In genomic region chr1:36800379-36801011, GRCm38 (mm10) we compare ENCODE assay signal across 29 mouse cellular contexts. TPM values are rescaled to one million over a fixed set of nuclear protein-coding genes. Genes with fewer than 3 reads are reported as not detected.
DNase-seq lines count a peak whose midpoint lies in the region; ATAC-seq and TF ChIP-seq lines count a peak whose summit lies in the region.
"Had no signal": no experiment of that assay in that cellular context is flagged by ENCODE, and none has a peak within 500 bp of the region (broad histone marks: within the 10 kb centered on the region; RNA-seq: fewer than 3 reads in every experiment).

No protein-coding gene starts in this region.

- peak; percentile 22 for DNase-seq in forebrain, postnatal 0 days
- DNase-seq in forebrain, embryonic 14.5 days (ENCODE audit: low spot score), result no peak
- DNase-seq in lung, embryonic 14.5 days, result peak; percentile 35
- no peak for DNase-seq in lung, postnatal 36 days
- DNase-seq in lung, postnatal 0 days (ENCODE audit: low spot score), result peak; percentile 28
- DNase-seq in lung, postnatal 14 days, result no peak
- DNase-seq in telencephalon, adult 2 months (ENCODE audit: low read depth, low spot score), result peak; percentile 69
- DNase-seq: adrenal gland, postnatal 10 days; adrenal gland, postnatal 36 days; cerebellum, adult 11-12 months; cerebellum, adult 9-10 months; cerebellum, postnatal 14 days; gastrocnemius, postnatal 10 days; gastrocnemius, postnatal 36 days; heart, adult 2 months; heart, postnatal 14 days; heart, postnatal 4 days had no signal

- no peaks in the 10 kb centered on the region for H3K9me3 ChIP-seq in forebrain, postnatal 0 days (ENCODE audit: low read length)
- no peaks in the 10 kb centered on the region for H3K9me3 ChIP-seq in forebrain, embryonic 14.5 days (replicated peaks; ENCODE audit: control insufficient read depth, low read length)
- H3K9me3 ChIP-seq in lung, embryonic 14.5 days (ENCODE audit: low read depth, low read length), result no peaks in the 10 kb centered on the region
- H3K9me3 ChIP-seq in lung, postnatal 0 days (ENCODE audit: low read length), result no peaks in the 10 kb centered on the region
- H3K9me3 ChIP-seq: embryonic facial prominence, embryonic 12.5 days; embryonic facial prominence, embryonic 15.5 days; forebrain, embryonic 15.5 days; G1E; heart, embryonic 10.5 days; heart, embryonic 13.5 days had no signal

- peaks cover 78% of the 10 kb centered on the region for H3K36me3 ChIP-seq in forebrain, postnatal 0 days (ENCODE audit: insufficient read depth)
- H3K36me3 ChIP-seq in forebrain, embryonic 14.5 days (ENCODE audit: control insufficient read depth, insufficient read depth, low read length), result peaks cover 89% of the 10 kb centered on the region
- peaks cover 83% of the 10 kb centered on the region for H3K36me3 ChIP-seq in lung, embryonic 14.5 days (ENCODE audit: insufficient read depth)
- peaks cover 59% of the 10 kb centered on the region for H3K36me3 ChIP-seq in lung, postnatal 0 days (ENCODE audit: insufficient read depth, low read length)

- no peaks in the 10 kb centered on the region for H3K27me3 ChIP-seq in forebrain, postnatal 0 days (ENCODE audit: insufficient read depth, low read length)
- H3K27me3 ChIP-seq in forebrain, embryonic 14.5 days (replicated peaks; ENCODE audit: control insufficient read depth, insufficient read depth, low read length), result no peaks in the 10 kb centered on the region
- H3K27me3 ChIP-seq in lung, embryonic 14.5 days (ENCODE audit: insufficient read depth, low read length), result no peaks in the 10 kb centered on the region
- H3K27me3 ChIP-seq in lung, postnatal 0 days (replicated peaks; ENCODE audit: insufficient read depth, low read length), result no peaks in the 10 kb centered on the region
- H3K27me3 ChIP-seq: CH12.LX; embryonic facial prominence, embryonic 12.5 days; embryonic facial prominence, embryonic 15.5 days; forebrain, embryonic 15.5 days; heart, embryonic 13.5 days; Patski had no signal

- peak; percentile 38; the same call in 1 of the 2 replicates for ATAC-seq in forebrain, postnatal 0 days
- no peak for ATAC-seq in forebrain, embryonic 14.5 days
- peak; percentile 24; the same call in 1 of the 2 replicates for ATAC-seq in lung, embryonic 14.5 days (ENCODE audit: insufficient read depth)
- peak; percentile 33; the same call in 1 of the 2 replicates for ATAC-seq in lung, postnatal 0 days
- ATAC-seq in CD4-positive, CD25-positive, alpha-beta regulatory T cell, adult 4 months, result no peak
- ATAC-seq: forebrain, embryonic 15.5 days; hindbrain, postnatal 0 days; Patski had no signal

- 73% methylated on average over 3 of the region's 3 CpGs for WGBS in forebrain, postnatal 0 days
- 89% methylated on average over 3 of the region's 3 CpGs for WGBS in forebrain, embryonic 14.5 days
- WGBS in lung, embryonic 14.5 days, result 67% methylated on average over 3 of the region's 3 CpGs
- WGBS in lung, postnatal 0 days, result 61% methylated on average over 3 of the region's 3 CpGs

- no peak overlapping the region for H3K4me2 ChIP-seq in forebrain, postnatal 0 days (ENCODE audit: low read depth)
- H3K4me2 ChIP-seq in forebrain, embryonic 14.5 days (ENCODE audit: low read length), result no peak overlapping the region
- no peak overlapping the region for H3K4me2 ChIP-seq in lung, embryonic 14.5 days
- H3K4me2 ChIP-seq in lung, postnatal 0 days (replicated peaks; ENCODE audit: low read depth, low read length), result no peak overlapping the region
- H3K4me2 ChIP-seq: embryonic facial prominence, embryonic 12.5 days; embryonic facial prominence, embryonic 15.5 days; forebrain, embryonic 15.5 days; heart, embryonic 13.5 days; hindbrain, embryonic 14.5 days had no signal

- H3K27ac ChIP-seq in forebrain, postnatal 0 days (ENCODE audit: low read depth, low read length), result peak overlapping the region; percentile 57; the same call in 1 of the 2 replicates
- H3K27ac ChIP-seq in forebrain, embryonic 14.5 days (ENCODE audit: low read depth, low read length), result no peak overlapping the region
- 0 out of 2 replicates have a peak overlapping the region, but pooled peaks have one; percentile 30 for H3K27ac ChIP-seq in lung, embryonic 14.5 days (ENCODE audit: low read depth)
- H3K27ac ChIP-seq in lung, postnatal 0 days (ENCODE audit: low read length), result no peak overlapping the region
- H3K27ac ChIP-seq: embryonic facial prominence, embryonic 12.5 days; embryonic facial prominence, embryonic 15.5 days; forebrain, embryonic 15.5 days; heart, adult 2 months; heart, embryonic 10.5 days; heart, embryonic 13.5 days; hindbrain, embryonic 14.5 days; hindbrain, postnatal 0 days had no signal

- TF ChIP-seq EP300 in lung, postnatal 0 days (IDR thresholded peaks at IDR 0.05), result no peak

- no peak overlapping the region for H3K9ac ChIP-seq in forebrain, postnatal 0 days
- H3K9ac ChIP-seq in forebrain, embryonic 14.5 days (ENCODE audit: low read length), result no peak overlapping the region
- H3K9ac ChIP-seq in lung, embryonic 14.5 days, result no peak overlapping the region
- no peak overlapping the region for H3K9ac ChIP-seq in lung, postnatal 0 days (replicated peaks; ENCODE audit: low read depth)
- H3K9ac ChIP-seq: embryonic facial prominence, embryonic 12.5 days; embryonic facial prominence, embryonic 15.5 days; forebrain, embryonic 15.5 days; heart, embryonic 13.5 days; hindbrain, embryonic 14.5 days had no signal

- no peak for TF ChIP-seq CTCF in forebrain, postnatal 0 days (IDR thresholded peaks at IDR 0.05; ENCODE audit: low read depth)
- TF ChIP-seq CTCF in lung, embryonic 14.5 days (IDR thresholded peaks at IDR 0.05; ENCODE audit: low read depth), result no peak
- no peak for TF ChIP-seq CTCF in lung, postnatal 0 days (IDR thresholded peaks at IDR 0.05)

- H3K4me3 ChIP-seq in forebrain, postnatal 0 days (ENCODE audit: low read depth, low read length), result no peak overlapping the region
- no peak overlapping the region for H3K4me3 ChIP-seq in forebrain, embryonic 14.5 days (ENCODE audit: low read depth, low read length)
- no peak overlapping the region for H3K4me3 ChIP-seq in lung, embryonic 14.5 days (ENCODE audit: low read depth, low read length)
- H3K4me3 ChIP-seq in lung, postnatal 0 days (ENCODE audit: low read depth, low read length), result no peak overlapping the region
- H3K4me3 ChIP-seq: embryonic facial prominence, embryonic 12.5 days; embryonic facial prominence, embryonic 15.5 days; forebrain, embryonic 15.5 days; heart, adult 2 months; heart, embryonic 10.5 days; heart, embryonic 13.5 days had no signal

- no peaks in the 10 kb centered on the region for H3K4me1 ChIP-seq in forebrain, postnatal 0 days (ENCODE audit: insufficient read depth)
- H3K4me1 ChIP-seq in forebrain, embryonic 14.5 days (ENCODE audit: control insufficient read depth, insufficient read depth, low read length), result no peaks in the 10 kb centered on the region
- no peaks in the 10 kb centered on the region for H3K4me1 ChIP-seq in lung, embryonic 14.5 days (ENCODE audit: insufficient read depth)
- no peaks in the 10 kb centered on the region for H3K4me1 ChIP-seq in lung, postnatal 0 days (ENCODE audit: insufficient read depth, low read depth, low read length)
- H3K4me1 ChIP-seq: embryonic facial prominence, embryonic 12.5 days; forebrain, embryonic 15.5 days; heart, embryonic 10.5 days had no signal

RNA-seq across cellular contexts. Expression of gene Zap70, which starts 38.9 kb away (rescaled TPM):
- 2.2 and 4.5 TPM in 2 replicates for total RNA-seq in forebrain, postnatal 0 days (2014; rRNA removed)
- polyA plus RNA-seq in forebrain, postnatal 0 days (2015; fragmentation: Nextera tagmentation; extraction: Ambion mirVana), result 2.1 and 2.9 TPM in 2 replicates
- 0.99 and 1.5 TPM in 2 replicates for polyA plus RNA-seq in forebrain, embryonic 14.5 days (2014; fragmentation: Nextera tagmentation; extraction: Ambion mirVana)
- polyA plus RNA-seq in lung, embryonic 14.5 days (2014; fragmentation: Nextera tagmentation; extraction: Ambion mirVana), result 0.43 and 0.45 TPM in 2 replicates
- 4.3 and 5.2 TPM in 2 replicates for polyA plus RNA-seq in lung, postnatal 0 days (2015; fragmentation: Nextera tagmentation; extraction: Ambion mirVana)
- 100 to 1,000 TPM; 178 to 289 TPM for polyA plus RNA-seq in CD4-positive, CD25-positive, alpha-beta regulatory T cell, adult 4 months (2017; shearing (Covaris generic))
- total RNA-seq: G1E; granulocyte monocyte progenitor cell, adult 5-6 weeks had no signal

Comparison
In these comparisons a context has a peak if more than half of its experiments do, and no peak if none do; other contexts are left out.
1. ATAC-seq: peak in forebrain, postnatal 0 days (single experiment), lung, embryonic 14.5 days (single experiment) and lung, postnatal 0 days (single experiment); none in forebrain, embryonic 14.5 days (single experiment) and CD4-positive, CD25-positive, alpha-beta regulatory T cell, adult 4 months (single experiment).
2. DNase-seq: peak in forebrain, postnatal 0 days (single experiment), lung, embryonic 14.5 days (single experiment), lung, postnatal 0 days (single experiment) and telencephalon, adult 2 months (single experiment); none in forebrain, embryonic 14.5 days (single experiment), lung, postnatal 36 days (single experiment) and lung, postnatal 14 days (single experiment).
3. H3K27ac ChIP-seq: peak in forebrain, postnatal 0 days (single experiment) and lung, embryonic 14.5 days (single experiment); none in forebrain, embryonic 14.5 days (single experiment) and lung, postnatal 0 days (single experiment).
4. RNA of gene Zap70, which starts 38.9 kb away (polyA plus RNA-seq): 178 to 289 TPM in CD4-positive, CD25-positive, alpha-beta regulatory T cell, adult 4 months; 4.3 to 5.2 TPM in lung, postnatal 0 days, 2.1 to 2.9 TPM in forebrain, postnatal 0 days, 0.99 to 1.5 TPM in forebrain, embryonic 14.5 days and 0.43 to 0.45 TPM in lung, embryonic 14.5 days; every median in the first group is over 10 times any median in the second.